Mouse (Mus musculus) midbrain, embryonic 13.5 days (tissue): ENCODE data around the gene Kdm2b. TPM values are rescaled to one million over a fixed set of nuclear protein-coding genes. Genes with fewer than 3 reads are reported as not detected.

ENCODE experiments used
- ATAC-seq: fragments of 200-750 bp; cut with Nextera tagmentation; 2 replicates; pipeline ENCODE4 v1.8.0; 2017; ENCODE audit warnings: mild to moderate bottlenecking, moderate TSS enrichment, moderate library complexity
- H3K27ac ChIP-seq: fragments of 300-500 bp; sonication (generic); 2 replicates; pipeline ENCODE4 v1.5.1; 2015; ENCODE audit warnings: inconsistent platforms, mild to moderate bottlenecking, moderate library complexity
- H3K27me3 ChIP-seq: fragments of 300-500 bp; sonication (generic); 2 replicates; pipeline ENCODE4 v1.6.1; 2015; ENCODE audit warnings: mild to moderate bottlenecking, inconsistent platforms
- H3K36me3 ChIP-seq: fragments of 300-500 bp; sonication (generic); 2 replicates; pipeline ENCODE4 v1.6.1; 2015; ENCODE audit warnings: mild to moderate bottlenecking, inconsistent platforms
- H3K4me1 ChIP-seq: fragments of 300-500 bp; sonication (generic); replicated peaks from 2 replicates; pipeline ENCODE4 v1.6.1; 2015; ENCODE audit warnings: inconsistent platforms
- H3K4me2 ChIP-seq: fragments of 300-500 bp; sonication (generic); replicated peaks from 2 replicates; pipeline ENCODE4 v1.6.1; 2015; ENCODE audit warnings: moderate library complexity, mild to moderate bottlenecking, inconsistent platforms
- H3K4me3 ChIP-seq: fragments of 300-500 bp; sonication (generic); replicated peaks from 2 replicates; pipeline ENCODE4 v1.5.1; 2015; ENCODE audit warnings: mild to moderate bottlenecking, inconsistent platforms
- H3K9ac ChIP-seq: fragments of 300-500 bp; sonication (generic); replicated peaks from 2 replicates; pipeline ENCODE4 v1.6.1; 2015; ENCODE audit warnings: mild to moderate bottlenecking, inconsistent platforms
- H3K9me3 ChIP-seq: fragments of 300-500 bp; sonication (generic); 2 replicates; pipeline ENCODE4 v1.6.1; 2016; ENCODE audit warnings: mild to moderate bottlenecking, inconsistent platforms
- WGBS: fragments of 180-500 bp; shearing (Covaris S2); methylation state at CpG from one replicate; pipeline ENCODE4 v1.1.7; 2015; 5-methylcytosine and 5-hydroxymethylcytosine counted together
- polyA plus RNA-seq: library from polyadenylated mRNA; unstranded; fragments of >200 nt; fragmentation: Nextera tagmentation; extraction: Ambion mirVana; gene quantifications from 2 replicates; pipeline ENCODE4 v1.2.1, GENCODE M21; 2015

The Kdm2b gene
- polyA plus RNA-seq, 1 experiment from 2014 or later, result 116 TPM

DNA sequence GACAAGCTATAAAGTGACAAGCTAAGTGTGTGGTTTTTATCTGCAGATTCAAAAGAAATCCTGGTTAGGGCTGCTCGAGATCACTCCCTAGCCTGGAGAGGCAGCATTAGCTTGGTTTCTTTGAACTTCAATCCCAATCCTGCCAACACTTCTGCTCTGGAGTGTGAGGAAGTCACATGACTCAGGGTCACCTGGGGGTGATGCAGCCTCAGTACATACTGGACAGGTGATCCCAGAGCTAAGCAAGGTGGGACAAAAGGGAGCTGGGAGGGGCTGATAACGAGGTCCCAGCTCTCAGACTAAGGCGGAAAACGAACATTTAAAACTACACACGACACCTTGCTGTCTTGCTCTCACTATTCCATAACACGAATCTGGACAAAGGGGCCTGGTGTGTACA lies 24.8 kb downstream of the Kdm2b start:
- Histone ChIP-seq H3K36me3 (peaks cover 5% of the 10 kb centered on the region; the same call in 1 of the 2 replicates), H3K9me3 (no peaks in the 10 kb centered on the region), H3K27ac (no peak overlapping the region), H3K4me2 (no peak overlapping the region), H3K4me1 (no peaks in the 10 kb centered on the region), H3K9ac (no peak overlapping the region), H3K27me3 (no peaks in the 10 kb centered on the region), H3K4me3 (no peak overlapping the region)
- WGBS, result 95% methylated on average over 6 of the region's 6 CpGs
- no peak for ATAC-seq

DNA sequence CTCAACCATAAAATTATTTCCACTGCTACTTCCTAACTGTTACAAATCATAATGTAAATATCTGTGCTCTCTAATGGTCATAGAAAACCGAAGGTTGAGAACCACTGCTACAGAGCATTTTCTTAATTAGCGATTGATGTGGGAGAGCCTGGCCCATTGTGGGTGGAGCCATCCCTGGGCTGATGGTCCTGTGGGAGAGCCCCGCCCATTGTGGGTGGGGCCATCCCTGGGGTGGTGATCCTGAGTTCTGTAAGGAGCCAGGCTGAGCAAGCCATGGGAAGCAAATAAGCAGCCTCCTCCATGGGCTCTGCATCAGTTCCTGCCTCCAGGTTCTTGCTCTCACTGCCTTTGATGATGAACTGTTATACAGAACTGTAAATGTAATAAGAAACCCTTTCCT lies 27.7 kb downstream of the Kdm2b start:
- Histone ChIP-seq H3K9me3 (no peaks in the 10 kb centered on the region), H3K9ac (no peak overlapping the region), H3K27ac (no peak overlapping the region), H3K4me3 (no peak overlapping the region), H3K27me3 (no peaks in the 10 kb centered on the region), H3K4me1 (peaks cover 13% of the 10 kb centered on the region), H3K36me3 (peaks cover 5% of the 10 kb centered on the region; the same call in 1 of the 2 replicates), H3K4me2 (no peak overlapping the region)
- ATAC-seq, result no peak
- WGBS, result 62% methylated on average over 3 of the region's 3 CpGs

DNA sequence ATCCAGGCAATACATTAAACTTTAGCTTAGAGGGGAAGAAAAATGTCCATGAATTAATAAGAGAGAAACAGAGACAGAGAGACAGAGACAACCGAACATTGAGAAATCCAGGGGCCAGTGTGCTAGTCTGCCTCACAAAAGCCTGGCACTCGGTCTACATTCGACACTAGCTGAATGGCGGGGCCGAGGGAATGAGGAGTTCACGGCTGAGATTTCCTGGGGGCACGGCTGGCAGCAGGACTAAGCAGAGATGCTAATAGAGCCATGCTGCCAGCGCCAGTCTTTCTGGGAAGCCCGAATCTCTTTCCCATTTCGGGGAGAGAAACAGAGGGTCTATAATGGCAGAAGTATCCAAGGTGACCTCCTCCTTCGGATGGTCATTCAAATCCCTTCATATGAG lies 30.2 kb downstream of the Kdm2b start:
- peaks cover 22% of the 10 kb centered on the region for H3K4me1 ChIP-seq
- WGBS, result 69% methylated on average over 11 of the region's 11 CpGs
- peaks cover under 1% of the 10 kb centered on the region; the same call in 1 of the 2 replicates for H3K27me3 ChIP-seq
- H3K4me3 ChIP-seq, result no peak overlapping the region
- H3K36me3 ChIP-seq, result peaks cover 5% of the 10 kb centered on the region; the same call in 1 of the 2 replicates
- H3K27ac ChIP-seq, result no peak overlapping the region
- H3K9ac ChIP-seq, result no peak overlapping the region
- no peak for ATAC-seq
- H3K9me3 ChIP-seq, result no peaks in the 10 kb centered on the region
- no peak overlapping the region for H3K4me2 ChIP-seq

DNA sequence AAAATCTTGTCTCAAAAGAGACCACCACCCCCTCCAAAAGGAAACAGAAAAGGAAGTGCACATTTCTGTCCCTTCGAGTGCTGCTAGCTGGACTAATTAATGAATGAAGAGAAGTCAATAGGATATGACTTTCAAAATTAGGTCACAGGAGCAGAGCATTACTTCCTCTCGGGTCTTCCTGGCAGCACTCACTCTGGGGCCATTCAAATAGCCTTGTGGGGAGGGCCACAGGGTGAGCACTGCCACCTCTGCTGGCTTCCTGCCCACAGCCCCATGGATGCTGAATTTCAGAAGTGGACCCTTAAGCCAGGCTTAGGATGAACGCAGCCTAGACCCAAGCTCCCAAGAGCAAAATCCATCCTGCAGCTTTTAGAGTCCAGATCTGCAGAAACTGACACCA lies 33.6 kb downstream of the Kdm2b start:
- H3K27me3 ChIP-seq, result peaks cover 30% of the 10 kb centered on the region
- no peak overlapping the region for H3K4me2 ChIP-seq
- peaks cover 2% of the 10 kb centered on the region; the same call in 1 of the 2 replicates for H3K36me3 ChIP-seq
- no peak overlapping the region for H3K9ac ChIP-seq
- no peak overlapping the region for H3K27ac ChIP-seq
- WGBS, result 74% methylated on average over 3 of the region's 3 CpGs
- no peak overlapping the region for H3K4me3 ChIP-seq
- no peak for ATAC-seq
- peaks cover 39% of the 10 kb centered on the region for H3K4me1 ChIP-seq
- H3K9me3 ChIP-seq, result no peaks in the 10 kb centered on the region

DNA sequence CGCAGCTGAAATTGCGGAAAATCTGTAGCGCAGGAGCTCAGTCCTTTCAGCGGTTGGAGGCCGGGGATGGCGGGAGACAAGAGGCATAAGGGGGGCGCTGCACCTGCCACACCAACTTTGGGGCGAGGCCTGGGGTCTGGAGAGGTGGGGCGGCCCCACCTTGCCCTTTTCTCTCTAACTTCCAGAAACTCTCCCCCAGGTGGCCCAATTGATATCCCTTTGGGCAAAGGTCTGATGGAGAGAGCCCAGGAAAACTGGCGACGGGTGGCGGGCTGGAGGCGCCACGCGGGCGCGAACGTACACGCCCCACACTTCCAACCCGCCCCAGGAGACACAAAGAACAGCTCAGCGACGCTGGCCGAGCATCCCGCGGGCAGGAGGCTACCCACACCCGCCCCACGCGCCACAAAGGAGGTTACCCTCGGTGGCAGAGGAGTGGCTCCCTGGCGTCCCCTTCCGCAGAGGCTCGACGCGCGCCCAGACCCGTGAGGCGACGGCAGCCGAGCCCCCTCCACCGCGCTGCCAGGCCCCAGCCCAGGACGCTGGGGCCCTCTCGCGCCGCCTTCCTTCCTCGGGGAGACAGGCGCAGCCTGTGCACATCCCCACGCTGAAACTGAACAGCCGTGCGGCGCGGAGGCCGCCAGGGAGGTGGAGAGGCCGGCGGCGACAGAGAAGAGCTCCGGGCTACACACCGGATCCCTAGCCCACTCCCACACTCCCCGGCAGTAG lies 37.5 kb downstream of the Kdm2b start:
- H3K27me3 ChIP-seq, result peaks cover 30% of the 10 kb centered on the region
- H3K9me3 ChIP-seq, result no peaks in the 10 kb centered on the region
- H3K27ac ChIP-seq, result peak overlapping the region; percentile 44; the same call in 1 of the 2 replicates
- H3K4me3 ChIP-seq, result peak overlapping the region; percentile 46
- WGBS, result 2% methylated on average over 59 of the region's 59 CpGs
- peak overlapping the region; percentile 69 for H3K9ac ChIP-seq
- peaks cover 41% of the 10 kb centered on the region for H3K4me1 ChIP-seq
- peaks cover 5% of the 10 kb centered on the region for H3K36me3 ChIP-seq
- H3K4me2 ChIP-seq, result peak overlapping the region; percentile 85
- ATAC-seq, result peak; percentile 24; the same call in 1 of the 2 replicates

DNA sequence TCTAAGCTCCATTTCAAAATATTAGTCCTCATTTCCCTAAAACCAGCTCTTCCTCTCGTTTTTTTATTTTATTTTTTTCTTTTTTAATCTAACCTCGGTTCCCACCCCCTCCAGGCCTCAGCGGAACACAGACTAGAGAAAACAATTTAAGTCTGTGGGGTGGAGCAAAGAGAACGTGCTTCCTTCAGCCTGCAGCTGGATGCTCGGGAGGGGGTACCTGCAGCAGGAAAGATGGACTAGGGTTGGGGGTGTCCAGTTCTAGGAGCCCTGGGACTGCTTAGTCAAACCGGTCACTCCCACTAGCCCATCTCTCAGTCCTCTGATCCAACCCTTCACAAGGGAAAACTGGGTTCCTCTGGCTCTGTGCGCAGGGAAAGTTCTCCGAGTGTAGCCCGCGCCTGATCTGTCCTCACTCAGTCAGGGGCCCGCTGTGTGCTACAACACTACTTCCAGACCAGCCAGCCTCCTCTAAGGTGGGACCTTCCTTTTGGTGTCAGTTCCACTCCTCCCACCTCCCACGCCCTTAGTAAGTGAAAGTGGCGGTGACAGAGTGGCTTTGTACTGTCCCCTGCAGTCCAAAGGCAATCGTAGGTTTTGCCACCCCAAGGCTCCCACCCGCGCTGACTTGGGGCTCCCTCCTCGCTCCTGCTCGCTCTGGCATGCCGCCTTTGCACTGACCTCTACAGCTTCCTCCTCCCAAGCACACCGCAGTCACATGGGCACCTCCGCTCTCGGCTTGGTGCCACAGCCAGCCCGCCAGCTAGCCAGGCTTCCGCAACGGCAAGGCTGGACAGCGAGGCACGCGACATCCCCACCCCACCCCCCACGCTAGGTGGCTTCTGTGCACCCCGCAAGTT lies 38.3 kb downstream of the Kdm2b start:
- 3% methylated on average over 30 of the region's 30 CpGs for WGBS
- Histone ChIP-seq H3K27me3 (peaks cover 30% of the 10 kb centered on the region), H3K4me1 (peaks cover 33% of the 10 kb centered on the region), H3K9ac (peak overlapping the region; percentile 69), H3K36me3 (peaks cover 5% of the 10 kb centered on the region), H3K4me3 (peak overlapping the region; percentile 46), H3K9me3 (no peaks in the 10 kb centered on the region), H3K27ac (peak overlapping the region; percentile 44; the same call in 1 of the 2 replicates), H3K4me2 (peak overlapping the region; percentile 85)
- ATAC-seq, result peak; percentile 46

DNA sequence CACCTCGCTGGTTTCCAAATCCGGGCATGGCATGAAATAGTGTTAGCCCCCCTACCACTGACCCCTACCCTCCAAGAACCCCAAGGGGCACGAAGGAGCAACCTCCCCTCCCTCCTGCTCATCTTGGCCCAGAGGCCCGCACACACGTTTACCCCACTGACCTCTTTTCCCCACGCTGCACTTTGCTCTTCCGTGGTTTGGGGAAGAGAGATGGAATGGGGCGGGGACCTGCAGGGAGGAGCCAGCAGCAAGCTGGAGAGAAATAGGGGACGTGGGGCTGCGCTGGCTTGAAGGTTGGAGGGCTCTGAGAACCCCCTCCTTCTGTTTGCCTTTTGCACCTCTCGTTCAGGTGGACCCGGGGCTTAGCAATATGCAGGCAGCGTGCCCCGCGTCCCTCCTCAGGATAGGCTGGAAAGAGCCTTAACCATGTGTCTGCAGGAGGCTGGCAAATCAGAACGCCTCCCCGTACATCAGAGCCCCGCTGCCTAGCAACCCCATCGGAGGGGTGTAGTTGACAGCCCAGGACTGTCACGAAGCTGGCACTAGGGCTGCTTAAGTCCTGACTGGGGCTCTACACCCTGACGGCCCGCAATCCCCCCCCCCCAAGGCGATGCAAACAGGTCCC lies 39.2 kb downstream of the Kdm2b start:
- Histone ChIP-seq H3K4me2 (peak overlapping the region; percentile 85), H3K4me1 (peaks cover 30% of the 10 kb centered on the region), H3K9me3 (no peaks in the 10 kb centered on the region), H3K27me3 (peaks cover 30% of the 10 kb centered on the region), H3K27ac (peak overlapping the region; percentile 69), H3K36me3 (peaks cover 5% of the 10 kb centered on the region), H3K9ac (peak overlapping the region; percentile 69), H3K4me3 (peak overlapping the region; percentile 46)
- peak; percentile 98 for ATAC-seq
- WGBS, result 16% methylated on average over 23 of the region's 23 CpGs

DNA sequence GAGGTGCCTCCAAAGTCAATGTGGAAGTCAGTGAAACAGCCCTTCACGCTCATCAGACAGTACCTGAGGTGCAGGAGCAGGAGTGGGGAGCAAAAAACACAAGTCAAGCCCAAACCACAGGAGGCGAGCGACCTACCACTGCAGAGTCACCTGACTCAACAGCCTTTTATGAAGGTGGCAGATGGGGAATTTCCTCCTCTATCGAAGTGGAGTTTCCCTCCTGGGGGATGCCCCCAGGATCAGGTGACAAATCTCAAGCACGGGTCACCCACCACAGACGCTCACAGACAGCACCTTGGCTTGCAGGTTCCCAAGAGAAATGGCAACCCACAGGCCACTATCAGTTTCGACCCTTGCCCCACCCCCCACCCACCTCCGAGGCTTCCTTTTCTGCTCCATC lies 40.5 kb downstream of the Kdm2b start:
- no peak overlapping the region for H3K4me3 ChIP-seq
- H3K27me3 ChIP-seq, result peaks cover 26% of the 10 kb centered on the region
- peaks cover 5% of the 10 kb centered on the region for H3K36me3 ChIP-seq
- no peak for ATAC-seq
- no peak overlapping the region for H3K9ac ChIP-seq
- H3K4me1 ChIP-seq, result peaks cover 30% of the 10 kb centered on the region
- H3K9me3 ChIP-seq, result no peaks in the 10 kb centered on the region
- no peak overlapping the region for H3K4me2 ChIP-seq
- WGBS, result 90% methylated on average over 8 of the region's 8 CpGs
- no peak overlapping the region for H3K27ac ChIP-seq

DNA sequence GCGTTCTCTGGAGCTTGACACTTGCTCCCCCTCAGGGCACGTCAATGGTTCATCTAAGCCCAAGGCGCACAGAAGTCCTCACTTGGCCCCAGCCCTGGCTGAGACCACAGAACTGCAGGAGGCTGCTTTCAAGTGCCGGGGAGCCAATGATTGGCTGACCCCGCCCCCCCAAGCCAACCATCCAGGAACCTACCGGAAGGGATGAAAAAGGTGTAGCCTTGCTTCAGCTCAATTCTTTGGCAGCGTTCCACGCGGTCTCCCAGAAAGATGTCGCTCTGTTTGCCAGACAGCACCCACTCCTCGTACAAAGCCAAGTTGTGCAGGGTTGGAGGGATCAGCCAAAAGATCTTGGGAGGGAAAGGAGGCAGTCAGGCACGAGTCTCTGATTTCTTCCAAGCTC lies 42.1 kb downstream of the Kdm2b start:
- H3K9me3 ChIP-seq, result no peaks in the 10 kb centered on the region
- ATAC-seq, result no peak
- H3K4me2 ChIP-seq, result no peak overlapping the region
- H3K4me3 ChIP-seq, result no peak overlapping the region
- H3K27me3 ChIP-seq, result peaks cover 10% of the 10 kb centered on the region
- WGBS, result 79% methylated on average over 12 of the region's 12 CpGs
- H3K4me1 ChIP-seq, result peaks cover 28% of the 10 kb centered on the region
- peaks cover 13% of the 10 kb centered on the region for H3K36me3 ChIP-seq
- H3K27ac ChIP-seq, result no peak overlapping the region
- H3K9ac ChIP-seq, result no peak overlapping the region

DNA sequence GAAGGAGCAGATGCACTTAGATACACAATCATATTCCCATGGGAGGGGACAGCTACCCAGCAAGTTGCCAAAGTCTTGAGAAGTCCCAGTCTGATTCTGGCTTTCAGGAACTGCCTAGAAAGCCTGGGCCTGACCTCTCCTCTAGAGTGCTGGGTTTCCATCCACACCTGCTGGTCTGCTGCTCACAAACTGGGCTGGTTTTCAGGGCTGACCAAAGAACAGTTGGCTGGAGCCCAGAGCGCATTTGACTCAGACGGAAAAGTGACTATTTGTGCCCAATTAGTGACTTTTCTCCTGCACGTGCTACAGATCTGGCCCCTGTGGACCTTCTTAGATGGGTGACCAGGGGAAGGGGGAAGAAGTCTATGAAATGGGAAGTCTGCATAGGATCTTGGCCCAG lies 50.9 kb downstream of the Kdm2b start:
- H3K4me3 ChIP-seq, result no peak overlapping the region
- H3K36me3 ChIP-seq, result peaks cover 37% of the 10 kb centered on the region
- H3K4me2 ChIP-seq, result no peak overlapping the region
- no peaks in the 10 kb centered on the region for H3K9me3 ChIP-seq
- no peaks in the 10 kb centered on the region for H3K27me3 ChIP-seq
- WGBS, result 78% methylated on average over 3 of the region's 3 CpGs
- no peak overlapping the region for H3K9ac ChIP-seq
- no peak overlapping the region for H3K27ac ChIP-seq
- H3K4me1 ChIP-seq, result peaks cover 9% of the 10 kb centered on the region
- no peak for ATAC-seq

DNA sequence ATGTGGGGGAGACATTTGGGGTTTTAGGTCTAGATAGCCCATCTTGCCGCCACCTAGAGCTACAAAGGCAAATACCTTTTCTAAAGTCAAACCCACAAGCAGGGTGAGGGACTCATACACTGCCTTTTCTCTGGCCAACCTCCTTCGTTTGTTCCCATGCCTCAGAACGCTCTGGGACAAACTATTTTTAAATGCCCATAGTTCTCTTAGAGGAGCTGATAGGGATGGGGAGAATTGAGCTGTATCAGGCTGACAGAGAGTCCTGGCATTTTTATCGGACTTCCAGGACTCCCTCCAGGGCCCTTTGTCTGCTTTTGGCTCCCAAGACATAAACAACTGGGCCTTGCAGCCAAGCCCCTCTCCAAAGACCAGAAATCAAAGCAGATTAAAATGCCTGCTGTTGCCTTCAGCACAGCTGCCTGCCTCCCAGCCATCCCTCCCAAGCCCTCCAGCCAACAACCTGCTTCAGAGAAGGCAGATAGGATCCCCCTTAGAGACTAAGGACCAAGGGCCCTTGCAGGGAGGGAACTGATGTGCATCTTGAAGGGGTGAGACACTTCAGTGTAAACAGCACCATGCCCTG lies 51.6 kb downstream of the Kdm2b start:
- no peak for ATAC-seq

More for the DNA sequence above, 51.6 kb downstream of the Kdm2b start:
- Histone ChIP-seq H3K36me3 (peaks cover 33% of the 10 kb centered on the region), H3K9ac (0 out of 2 replicates have a peak overlapping the region, but pooled peaks have one; percentile 14), H3K27me3 (no peaks in the 10 kb centered on the region), H3K4me2 (no peak overlapping the region), H3K4me3 (no peak overlapping the region), H3K27ac (peak overlapping the region; percentile 47; the same call in 1 of the 2 replicates), H3K4me1 (peaks cover 9% of the 10 kb centered on the region), H3K9me3 (no peaks in the 10 kb centered on the region)
- WGBS, result 65% methylated on average over 4 of the region's 4 CpGs
